Mouse (Mus musculus): Measurements from ENCODE around the gene Ets1. TPM values are rescaled to one million over a fixed set of nuclear protein-coding genes. Genes with fewer than 3 reads are reported as not detected.

Ets1 gene
- total and polyA plus RNA-seq, 3 experiments, result 10.0 to 23.5 (median 19.8) TPM

DNA sequence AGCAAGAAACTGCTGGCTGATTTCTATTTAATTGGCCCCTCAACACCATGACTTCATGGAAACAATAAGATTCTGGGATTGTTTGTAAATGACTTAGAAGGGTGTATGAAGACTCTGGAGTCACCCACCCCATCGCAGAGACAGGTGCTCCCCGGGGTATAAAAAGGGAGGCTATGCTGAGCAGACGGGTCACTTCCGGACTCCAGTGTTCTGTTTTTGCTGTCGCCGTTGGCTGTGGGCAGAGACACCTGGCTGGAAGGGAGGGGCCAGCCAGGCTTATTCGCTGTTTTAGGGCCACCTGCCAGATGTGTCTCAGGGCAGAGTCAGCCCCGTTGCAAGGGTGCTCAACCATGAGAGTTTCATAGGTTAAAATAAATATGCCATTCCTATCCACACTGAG, 111.6 kb downstream of the Ets1 start (continued):
- TF ChIP-seq JUN (IDR thresholded peaks at IDR 0.05; ENCODE audit: insufficient read depth, low read depth, low read length) (0 out of 2 replicates have a peak, but pooled peaks have one; percentile 19), MYC (IDR thresholded peaks at IDR 0.05; ENCODE audit: low read depth, low read length) (0 out of 2 replicates have a peak, but pooled peaks have one; percentile 24), RAD21 (IDR thresholded peaks at IDR 0.05; ENCODE audit: low read depth, low read length) (no peak; the same call in 1 of the 2 replicates), TCF12 (IDR thresholded peaks at IDR 0.05; ENCODE audit: low read depth, low read length) (peak; percentile 97), E2F4 (IDR thresholded peaks at IDR 0.05; ENCODE audit: insufficient replicate concordance, low read depth, low read length) (no peak)

DNA sequence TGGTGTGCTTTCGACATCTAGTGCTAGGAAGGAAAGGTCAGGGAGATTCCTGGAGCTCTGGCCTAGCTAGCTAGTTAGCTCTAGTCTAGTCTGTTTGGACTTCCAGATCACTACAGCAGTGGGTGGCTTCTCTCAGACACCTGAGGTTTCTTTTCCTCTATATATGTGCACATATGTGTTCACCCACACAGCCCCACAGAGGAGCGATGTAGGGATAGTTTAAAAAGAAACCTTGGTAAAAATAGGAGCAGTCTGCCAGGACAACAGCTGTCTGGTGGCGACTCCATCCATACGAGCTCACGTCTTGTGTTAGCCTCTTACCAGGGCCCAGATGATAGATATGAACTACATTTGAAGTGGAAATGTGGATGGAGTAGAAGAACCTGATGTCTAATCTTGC, 112.5 kb downstream of the Ets1 start:
- in situ Hi-C loops (cut with MboI; ENCODE audit: low pct_ligation_motif_present, low pct_unique_long_range_greater_than_20kb, low sequenced_read_pairs), result no loop called here
- H3K36me3 ChIP-seq (replicated peaks in 1 of 2; ENCODE audit: control insufficient read depth in 1 of 2, insufficient read depth in 1 of 2, low read length in 1 of 2), result peaks cover 0 to 48% of the 10 kb centered on the region in 2 experiments
- TF ChIP-seq JUND (conservative IDR thresholded peaks at IDR 0.05; ENCODE audit: low read depth, low read length) (no peak), RCOR1 (conservative IDR thresholded peaks at IDR 0.05; ENCODE audit: low read depth, low read length) (no peak), CHD2 (IDR thresholded peaks at IDR 0.05; ENCODE audit: low read length) (no peak), ETS1 (conservative IDR thresholded peaks at IDR 0.05; ENCODE audit: low read depth, low read length) (no peak), BHLHE40 (IDR thresholded peaks at IDR 0.05; ENCODE audit: low read depth, low read length) (no peak)
- peaks cover 39 to 82% of the 10 kb centered on the region in 2 experiments for H3K4me1 ChIP-seq (ENCODE audit: control insufficient read depth in 1 of 2, insufficient read depth in 2 of 2)
- DNase-seq (ENCODE audit: extremely low read depth), result no peak
- H3K27me3 ChIP-seq (replicated peaks), result no peaks in the 10 kb centered on the region
- no peak overlapping the region for H3K27ac ChIP-seq (ENCODE audit: insufficient read depth, low read depth)
- no peaks in the 10 kb centered on the region for H3K79me2 ChIP-seq (replicated peaks; ENCODE audit: control insufficient read depth, extremely low read depth, insufficient read depth, poor library complexity, severe bottlenecking)
- dilution Hi-C loops (cut with MboI; ENCODE audit: extremely low pct_ligation_motif_present, extremely low pct_unique_long_range_greater_than_20kb, low sequenced_read_pairs), result no loop called here
- H3K9ac ChIP-seq (ENCODE audit: insufficient read depth, low read depth), result no peak overlapping the region
- H3K9me3 ChIP-seq (replicated peaks; ENCODE audit: low read length), result no peaks in the 10 kb centered on the region
- H3K4me2 ChIP-seq (ENCODE audit: insufficient read depth, low read depth, poor library complexity, severe bottlenecking), result no peak overlapping the region
- no peak overlapping the region for H3K4me3 ChIP-seq (replicated peaks in 1 of 3; ENCODE audit: low read depth in 2 of 3, low read length in 2 of 3, poor library complexity in 1 of 3)

DNA sequence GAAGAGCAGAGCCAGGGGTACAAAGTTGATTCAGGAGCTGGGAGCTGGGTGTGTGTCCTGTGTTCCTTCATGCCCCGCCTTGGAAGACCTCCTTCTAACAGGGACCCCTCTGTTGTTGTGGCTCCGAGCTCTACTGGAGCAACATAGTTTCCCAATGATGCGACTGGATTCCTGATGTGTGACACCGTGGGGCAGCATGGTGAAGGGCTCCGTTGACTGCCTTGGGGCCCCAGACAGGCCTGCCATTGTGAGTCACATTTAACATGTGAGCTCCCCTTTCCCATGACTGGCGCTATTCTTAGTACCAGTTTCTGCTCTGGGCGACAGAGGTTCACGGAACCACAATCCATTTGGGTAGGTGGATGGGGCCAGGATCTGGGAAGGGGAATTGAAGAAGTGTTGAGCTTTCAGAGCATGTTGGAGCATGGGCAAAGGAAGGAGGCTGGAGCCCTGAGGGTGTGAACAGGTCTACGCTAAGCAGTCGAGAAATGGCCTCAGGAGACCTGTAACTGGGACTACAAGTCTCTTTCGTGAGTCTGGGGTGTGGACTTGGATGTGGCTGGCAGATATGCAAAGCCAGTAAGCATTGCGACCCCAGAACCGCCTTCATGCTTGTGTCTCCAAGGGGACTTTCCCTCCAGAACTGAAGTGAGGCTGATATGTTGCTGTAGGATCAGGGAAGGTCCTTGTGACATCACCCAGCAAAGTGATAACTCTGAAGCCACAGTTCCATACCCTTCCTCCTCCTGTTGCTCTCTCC, 113.9 kb downstream of the Ets1 start:
- in situ Hi-C loops (cut with MboI; ENCODE audit: low pct_ligation_motif_present, low pct_unique_long_range_greater_than_20kb, low sequenced_read_pairs), result no loop called here
- H3K79me2 ChIP-seq (replicated peaks; ENCODE audit: control insufficient read depth, extremely low read depth, insufficient read depth, poor library complexity, severe bottlenecking), result no peaks in the 10 kb centered on the region
- H3K4me1 ChIP-seq (ENCODE audit: control insufficient read depth in 1 of 2, insufficient read depth in 2 of 2), result peaks cover 30 to 69% of the 10 kb centered on the region in 2 experiments
- H3K9ac ChIP-seq (ENCODE audit: insufficient read depth, low read depth), result no peak overlapping the region
- DNase-seq (ENCODE audit: extremely low read depth), result peak; percentile 89
- dilution Hi-C loops (cut with MboI; ENCODE audit: extremely low pct_ligation_motif_present, extremely low pct_unique_long_range_greater_than_20kb, low sequenced_read_pairs), result no loop called here
- H3K4me3 ChIP-seq (replicated peaks in 1 of 3; ENCODE audit: low read depth in 2 of 3, low read length in 2 of 3, poor library complexity in 1 of 3), result no peak overlapping the region
- H3K9me3 ChIP-seq (replicated peaks; ENCODE audit: low read length), result no peaks in the 10 kb centered on the region
- TF ChIP-seq POLR2A (IDR thresholded peaks at IDR 0.05; ENCODE audit: low read depth, low read length) (no peak), MEF2A (IDR thresholded peaks at IDR 0.05; ENCODE audit: borderline replicate concordance, low read depth, low read length) (0 out of 2 replicates have a peak, but pooled peaks have one; percentile 48), SIN3A (IDR thresholded peaks at IDR 0.05; ENCODE audit: low read length) (no peak), IRF4 (IDR thresholded peaks at IDR 0.05; ENCODE audit: low read depth, low read length) (peak; percentile 13; the same call in 1 of the 2 replicates), CHD1 (IDR thresholded peaks at IDR 0.05; ENCODE audit: low read depth, low read length) (no peak), ZNF384 (IDR thresholded peaks at IDR 0.05; ENCODE audit: low read depth, low read length) (no peak), MAX (IDR thresholded peaks at IDR 0.05; ENCODE audit: low read length) (no peak), USF1 (IDR thresholded peaks at IDR 0.05; ENCODE audit: low read depth, low read length) (no peak), ZKSCAN1 (IDR thresholded peaks at IDR 0.05; ENCODE audit: borderline replicate concordance, low read depth, low read length) (no peak), MAFK (IDR thresholded peaks at IDR 0.05; ENCODE audit: insufficient replicate concordance, low read length) (no peak), EP300 (IDR thresholded peaks at IDR 0.05; ENCODE audit: low read length) (peak; percentile 13; the same call in 1 of the 2 replicates), POLR2AphosphoS2 (IDR thresholded peaks at IDR 0.05; ENCODE audit: low read depth, low read length) (no peak), KAT2A (IDR thresholded peaks at IDR 0.05; ENCODE audit: insufficient replicate concordance, low read length) (no peak)
- peaks cover 0 to 47% of the 10 kb centered on the region in 2 experiments for H3K36me3 ChIP-seq (replicated peaks in 1 of 2; ENCODE audit: control insufficient read depth in 1 of 2, insufficient read depth in 1 of 2, low read length in 1 of 2)
- H3K4me2 ChIP-seq (ENCODE audit: insufficient read depth, low read depth, poor library complexity, severe bottlenecking), result no peak overlapping the region
- H3K27me3 ChIP-seq (replicated peaks), result no peaks in the 10 kb centered on the region
- no peak overlapping the region for H3K27ac ChIP-seq (ENCODE audit: insufficient read depth, low read depth)

All from CH12.LX (cell line).